Mouse (Mus musculus) left cerebral cortex, postnatal 14 days (tissue): ENCODE data around the gene Snrnp25. TPM values are rescaled to one million over a fixed set of nuclear protein-coding genes. Genes with fewer than 3 reads are reported as not detected.

Source experiments
- DNase-seq, 2 experiments: peaks; one replicate each; pipeline ENCODE4 v3.0.0; 2021 to 2022; ENCODE audit warnings: low spot score in 2 of 2, mixed read lengths in 1 of 2
- intact Hi-C: fragments of 180-260 bp; cut with DNase I; formaldehyde crosslinking; loops from one replicate; pipeline ENCODE4 v1.15.1; 2025
- total RNA-seq, 2 experiments: library from RNA; stranded (reverse); gene quantifications; 2 replicates each; pipeline ENCODE4 v1.2.3; 2021

Snrnp25 gene
- total RNA-seq, 2 experiments from 2014 or later: 24.9 to 26.2 TPM

GRCm38 (mm10) chr11:32220607-32221224 lies 15.5 kb downstream of the Snrnp25 start:
- intact Hi-C loops: loop anchor here (10.0 kb wide), 1 partner anchor 546 kb away; the partner anchor contains the start of gene Bod1
- no peak for DNase-seq

GRCm38 (mm10) chr11:32221225-32221950 lies 16.2 kb downstream of the Snrnp25 start:
- DNase-seq: no peak
- intact Hi-C loops: loop anchor here (10.0 kb wide), 1 partner anchor 547 kb away; the partner anchor contains the start of gene Bod1

- DNase-seq: no peak
- intact Hi-C loops: loop anchor here (10.0 kb wide), 1 partner anchor 547 kb away; the partner anchor contains the start of gene Bod1
These were observed 16.8 kb downstream of the Snrnp25 start, which contains the start of gene Rhbdf1 for GRCm38 (mm10) chr11:32221951-32222409. Gene Rhbdf1 (minus strand): TSS chr11:32222300.

- DNase-seq: no peak
- intact Hi-C loops: loop anchor here (10.0 kb wide), 1 partner anchor 548 kb away; the partner anchor contains the start of gene Bod1
These were observed 17.5 kb downstream of the Snrnp25 start for GRCm38 (mm10) chr11:32222570-32223194.

- no peak for DNase-seq
- intact Hi-C loops: loop anchor here (10.0 kb wide), 1 partner anchor 549 kb away; the partner anchor contains the start of gene Bod1
These were observed 18.2 kb downstream of the Snrnp25 start for GRCm38 (mm10) chr11:32223297-32223967.

GRCm38 (mm10) chr11:32224468-32225139 lies 19.4 kb downstream of the Snrnp25 start:
- intact Hi-C loops: loop anchor here (10.0 kb wide), 1 partner anchor 550 kb away; the partner anchor contains the start of gene Bod1
- DNase-seq: peak in 1 of 2 experiments; percentile 50

GRCm38 (mm10) chr11:32225222-32226104 lies 20.2 kb downstream of the Snrnp25 start:
- no peak for DNase-seq
- intact Hi-C loops: loop anchor here (10.0 kb wide), 1 partner anchor 551 kb away; the partner anchor contains the start of gene Bod1

GRCm38 (mm10) chr11:32226124-32226871 lies 21.1 kb downstream of the Snrnp25 start, which contains the start of gene Mpg:
Gene Mpg (plus strand): TSS chr11:32226505.
- intact Hi-C loops: loop anchor here (10.0 kb wide), 1 partner anchor 551 kb away; the partner anchor contains the start of gene Bod1
- DNase-seq: peak; percentile 88 to 89

- intact Hi-C loops: loop anchor here (10.0 kb wide), 1 partner anchor 552 kb away; the partner anchor contains the start of gene Bod1
- no peak for DNase-seq
These were observed 21.8 kb downstream of the Snrnp25 start for GRCm38 (mm10) chr11:32227041-32227440.

- intact Hi-C loops: loop anchor here (10.0 kb wide), 1 partner anchor 553 kb away; the partner anchor contains the start of gene Bod1
- no peak for DNase-seq
These were observed 22.3 kb downstream of the Snrnp25 start for GRCm38 (mm10) chr11:32227555-32227954.

- no peak for DNase-seq
- intact Hi-C loops: loop anchor here (10.0 kb wide), 1 partner anchor 554 kb away; the partner anchor contains the start of gene Bod1
These were observed 23.2 kb downstream of the Snrnp25 start for GRCm38 (mm10) chr11:32228292-32228845.

- peak; percentile 67 to 87 for DNase-seq
- intact Hi-C loops: no loop called here
These were observed 25.0 kb downstream of the Snrnp25 start for GRCm38 (mm10) chr11:32230220-32230619.

- peak in 1 of 2 experiments; percentile 47 for DNase-seq
- intact Hi-C loops: no loop called here
These were observed 25.9 kb downstream of the Snrnp25 start for GRCm38 (mm10) chr11:32231125-32231524.

- intact Hi-C loops: no loop called here
These were observed 27.6 kb downstream of the Snrnp25 start for GRCm38 (mm10) chr11:32232848-32233247.

GRCm38 (mm10) chr11:32233895-32234294 lies 28.7 kb downstream of the Snrnp25 start:
- intact Hi-C loops: no loop called here
- DNase-seq: no peak

More at GRCm38 (mm10) chr11:32232848-32233247, 27.6 kb downstream of the Snrnp25 start:
- DNase-seq: no peak

GRCm38 (mm10) chr11:32234816-32235485 lies 29.7 kb downstream of the Snrnp25 start:
- intact Hi-C loops: no loop called here

More at GRCm38 (mm10) chr11:32234816-32235485, 29.7 kb downstream of the Snrnp25 start:
- DNase-seq: no peak
